Mouse (Mus musculus) cerebellum, adult 2 months (tissue): ENCODE data around the gene Sh3pxd2a.

Source experiments
- CTCF ChIP-seq: fragments of 200-500 bp; IDR thresholded peaks from 2 replicates; pipeline ENCODE4 v1.5.1; 2011; ENCODE audit warnings: low read depth, mild to moderate bottlenecking, control low read depth, low read length, moderate library complexity, borderline replicate concordance; ENCODE audit not compliant: insufficient read depth
- POLR2A ChIP-seq: fragments of 200-500 bp; IDR thresholded peaks from 2 replicates; pipeline ENCODE4 v1.6.1; 2011; ENCODE audit warnings: low read length, control low read depth, borderline replicate concordance; ENCODE audit not compliant: insufficient read depth

GRCm38 (mm10) chr19:47430160-47430559, 34.0 kb downstream of the Sh3pxd2a start:
- TF ChIP-seq CTCF (no peak), POLR2A (no peak)
